Mouse (Mus musculus): Measurements from ENCODE around the gene Agpat1. TPM values are rescaled to one million over a fixed set of nuclear protein-coding genes. Genes with fewer than 3 reads are reported as not detected.

The Agpat1 gene
- polyA plus RNA-seq, 1 experiment from 2014 or later, result 128 TPM

GRCm38 (mm10) chr17:34652985-34653384, 48.9 kb downstream of the Agpat1 start:
- ATAC-seq (replicated peaks), result no peak
- 94% methylated on average over 8 of the region's 8 CpGs for WGBS
- Histone ChIP-seq H3K4me3 (no peak overlapping the region), H3K4me2 (no peak overlapping the region), H3K27ac (no peak overlapping the region), H3K36me3 (replicated peaks) (peaks cover 27% of the 10 kb centered on the region; the same call in 1 of the 2 replicates), H3K27me3 (replicated peaks) (no peaks in the 10 kb centered on the region), H3K4me1 (peaks cover 9% of the 10 kb centered on the region), H3K9me3 (no peaks in the 10 kb centered on the region), H3K9ac (no peak overlapping the region)

- no peak overlapping the region for H3K27ac ChIP-seq
- no peak overlapping the region for H3K4me3 ChIP-seq
- no peak for ATAC-seq (replicated peaks)
- 66% methylated on average over 9 of the region's 9 CpGs for WGBS
- peaks cover 27% of the 10 kb centered on the region; the same call in 1 of the 2 replicates for H3K36me3 ChIP-seq (replicated peaks)
- no peaks in the 10 kb centered on the region for H3K9me3 ChIP-seq
- H3K27me3 ChIP-seq (replicated peaks), result no peaks in the 10 kb centered on the region
- no peak overlapping the region for H3K4me2 ChIP-seq
- no peak overlapping the region for H3K9ac ChIP-seq
- peaks cover under 1% of the 10 kb centered on the region; the same call in 1 of the 2 replicates for H3K4me1 ChIP-seq
These were observed 49.8 kb downstream of the Agpat1 start for GRCm38 (mm10) chr17:34653746-34654285.

GRCm38 (mm10) chr17:34654392-34654791, 50.3 kb downstream of the Agpat1 start:
- Histone ChIP-seq H3K4me1 (no peaks in the 10 kb centered on the region), H3K9me3 (no peaks in the 10 kb centered on the region), H3K9ac (no peak overlapping the region), H3K4me3 (no peak overlapping the region), H3K27ac (no peak overlapping the region), H3K36me3 (replicated peaks) (peaks cover 27% of the 10 kb centered on the region; the same call in 1 of the 2 replicates), H3K27me3 (replicated peaks) (0 out of 2 replicates have a peak, but pooled peaks cover 5% of the 10 kb centered on the region), H3K4me2 (no peak overlapping the region)
- no peak for ATAC-seq (replicated peaks)
- 96% methylated on average over 13 of the region's 13 CpGs for WGBS

GRCm38 (mm10) chr17:34655160-34655559, 51.1 kb downstream of the Agpat1 start:
- 87% methylated on average over 7 of the region's 7 CpGs for WGBS
- peaks cover 9% of the 10 kb centered on the region for H3K27me3 ChIP-seq (replicated peaks)
- no peak overlapping the region for H3K9ac ChIP-seq
- no peaks in the 10 kb centered on the region for H3K4me1 ChIP-seq
- no peak overlapping the region for H3K27ac ChIP-seq
- H3K4me3 ChIP-seq, result no peak overlapping the region
- no peak for ATAC-seq (replicated peaks)
- H3K4me2 ChIP-seq, result no peak overlapping the region
- H3K9me3 ChIP-seq, result no peaks in the 10 kb centered on the region
- H3K36me3 ChIP-seq (replicated peaks), result peaks cover 25% of the 10 kb centered on the region; the same call in 1 of the 2 replicates

GRCm38 (mm10) chr17:34655581-34655991, 51.5 kb downstream of the Agpat1 start:
- Histone ChIP-seq H3K36me3 (replicated peaks) (peaks cover 21% of the 10 kb centered on the region; the same call in 1 of the 2 replicates), H3K4me1 (no peaks in the 10 kb centered on the region), H3K27ac (no peak overlapping the region), H3K9me3 (no peaks in the 10 kb centered on the region), H3K9ac (no peak overlapping the region), H3K4me3 (no peak overlapping the region), H3K27me3 (replicated peaks) (peaks cover 13% of the 10 kb centered on the region), H3K4me2 (no peak overlapping the region)
- ATAC-seq (replicated peaks), result peak; percentile 25; the same call in 1 of the 2 replicates
- 63% methylated on average over 4 of the region's 4 CpGs for WGBS

- no peak overlapping the region for H3K4me2 ChIP-seq
These were observed 52.6 kb downstream of the Agpat1 start for GRCm38 (mm10) chr17:34656666-34657065.

GRCm38 (mm10) chr17:34657271-34657670, 53.2 kb downstream of the Agpat1 start:
- peaks cover 22% of the 10 kb centered on the region for H3K27me3 ChIP-seq (replicated peaks)
- no peak overlapping the region for H3K9ac ChIP-seq
- no peak overlapping the region for H3K4me2 ChIP-seq
- no peak overlapping the region for H3K27ac ChIP-seq
- H3K4me3 ChIP-seq, result no peak overlapping the region
- 0 out of 2 replicates have a peak, but pooled peaks cover 6% of the 10 kb centered on the region for H3K4me1 ChIP-seq
- H3K36me3 ChIP-seq (replicated peaks), result peaks cover 13% of the 10 kb centered on the region; the same call in 1 of the 2 replicates
- WGBS, result 43% methylated on average over 2 of the region's 2 CpGs
- no peak for ATAC-seq (replicated peaks)
- no peaks in the 10 kb centered on the region for H3K9me3 ChIP-seq

More at GRCm38 (mm10) chr17:34656666-34657065, 52.6 kb downstream of the Agpat1 start:
- WGBS, result 34% methylated on average over 8 of the region's 8 CpGs
- H3K9ac ChIP-seq, result no peak overlapping the region
- no peak overlapping the region for H3K27ac ChIP-seq
- H3K4me1 ChIP-seq, result 0 out of 2 replicates have a peak, but pooled peaks cover 6% of the 10 kb centered on the region
- no peaks in the 10 kb centered on the region for H3K9me3 ChIP-seq
- H3K36me3 ChIP-seq (replicated peaks), result peaks cover 13% of the 10 kb centered on the region; the same call in 1 of the 2 replicates
- H3K4me3 ChIP-seq, result no peak overlapping the region
- ATAC-seq (replicated peaks), result no peak
- H3K27me3 ChIP-seq (replicated peaks), result peaks cover 21% of the 10 kb centered on the region

DNA sequence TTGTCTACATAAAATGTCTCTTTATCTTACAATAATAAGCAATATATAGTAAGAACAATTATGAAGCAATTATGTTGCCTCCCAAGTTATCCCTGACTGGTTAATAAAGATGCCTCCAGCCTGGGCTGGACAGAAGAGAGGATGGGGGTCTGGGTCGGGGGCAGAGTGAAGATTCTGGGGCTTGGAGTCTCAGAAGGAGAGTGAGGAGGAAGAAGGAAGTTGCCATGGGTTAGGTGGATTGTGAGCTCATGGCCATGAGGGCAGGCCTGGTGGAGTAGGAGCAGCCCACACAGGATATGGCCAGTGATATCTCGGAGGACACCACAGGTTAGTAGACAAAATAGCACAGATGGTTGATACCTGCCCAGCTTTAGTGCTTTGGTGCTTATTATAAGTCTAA, 54.1 kb downstream of the Agpat1 start:
- no peak for ATAC-seq (replicated peaks)
- peaks cover 4% of the 10 kb centered on the region; the same call in 1 of the 2 replicates for H3K36me3 ChIP-seq (replicated peaks)
- 0 out of 2 replicates have a peak, but pooled peaks cover 6% of the 10 kb centered on the region for H3K4me1 ChIP-seq
- H3K9me3 ChIP-seq, result no peaks in the 10 kb centered on the region
- H3K4me2 ChIP-seq, result no peak overlapping the region
- H3K4me3 ChIP-seq, result no peak overlapping the region
- H3K27ac ChIP-seq, result no peak overlapping the region
- WGBS, result 80% methylated on average over 2 of the region's 2 CpGs
- no peak overlapping the region for H3K9ac ChIP-seq
- peaks cover 28% of the 10 kb centered on the region for H3K27me3 ChIP-seq (replicated peaks)

DNA sequence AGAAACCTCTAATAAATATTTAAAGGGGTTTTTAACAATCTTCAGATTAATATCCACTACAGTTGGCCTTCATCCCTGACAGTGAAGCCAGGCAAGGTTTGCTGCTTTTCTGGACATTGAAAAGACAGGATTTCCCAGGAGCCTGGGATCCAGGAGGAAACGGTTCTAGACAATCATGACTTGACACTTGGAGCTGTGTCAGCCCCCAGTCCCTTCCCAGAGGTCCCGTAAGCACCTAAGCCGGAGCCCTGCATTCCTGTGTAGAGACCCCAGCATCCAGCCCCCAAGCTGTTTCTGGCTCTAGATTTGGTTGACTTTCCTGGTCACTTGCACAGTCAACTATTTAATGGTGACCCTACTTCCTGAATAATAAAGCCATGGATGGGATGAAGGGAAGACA, 54.5 kb downstream of the Agpat1 start:
- Histone ChIP-seq H3K9ac (no peak overlapping the region), H3K4me3 (no peak overlapping the region), H3K4me2 (no peak overlapping the region), H3K9me3 (no peaks in the 10 kb centered on the region), H3K27me3 (replicated peaks) (peaks cover 28% of the 10 kb centered on the region), H3K36me3 (replicated peaks) (no peaks in the 10 kb centered on the region), H3K27ac (no peak overlapping the region), H3K4me1 (0 out of 2 replicates have a peak, but pooled peaks cover 6% of the 10 kb centered on the region)
- no peak for ATAC-seq (replicated peaks)
- WGBS, result 87% methylated on average over 3 of the region's 3 CpGs

- Histone ChIP-seq H3K36me3 (replicated peaks) (no peaks in the 10 kb centered on the region), H3K9ac (no peak overlapping the region), H3K27ac (no peak overlapping the region), H3K4me3 (no peak overlapping the region), H3K4me1 (0 out of 2 replicates have a peak, but pooled peaks cover 6% of the 10 kb centered on the region), H3K4me2 (no peak overlapping the region), H3K9me3 (no peaks in the 10 kb centered on the region), H3K27me3 (replicated peaks) (peaks cover 28% of the 10 kb centered on the region)
- no peak for ATAC-seq (replicated peaks)
- WGBS, result 76% methylated on average over 12 of the region's 12 CpGs
These were observed 55.3 kb downstream of the Agpat1 start for GRCm38 (mm10) chr17:34659181-34659896.

- H3K9me3 ChIP-seq, result no peaks in the 10 kb centered on the region
- no peak overlapping the region for H3K9ac ChIP-seq
- 0 out of 2 replicates have a peak, but pooled peaks cover 6% of the 10 kb centered on the region for H3K4me1 ChIP-seq
- H3K27me3 ChIP-seq (replicated peaks), result peaks cover 28% of the 10 kb centered on the region
- H3K36me3 ChIP-seq (replicated peaks), result no peaks in the 10 kb centered on the region
- no peak overlapping the region for H3K4me2 ChIP-seq
- H3K27ac ChIP-seq, result no peak overlapping the region
- no peak for ATAC-seq (replicated peaks)
- 57% methylated on average over 3 of the region's 3 CpGs for WGBS
- no peak overlapping the region for H3K4me3 ChIP-seq
These were observed 55.8 kb downstream of the Agpat1 start for GRCm38 (mm10) chr17:34659897-34660214.

DNA sequence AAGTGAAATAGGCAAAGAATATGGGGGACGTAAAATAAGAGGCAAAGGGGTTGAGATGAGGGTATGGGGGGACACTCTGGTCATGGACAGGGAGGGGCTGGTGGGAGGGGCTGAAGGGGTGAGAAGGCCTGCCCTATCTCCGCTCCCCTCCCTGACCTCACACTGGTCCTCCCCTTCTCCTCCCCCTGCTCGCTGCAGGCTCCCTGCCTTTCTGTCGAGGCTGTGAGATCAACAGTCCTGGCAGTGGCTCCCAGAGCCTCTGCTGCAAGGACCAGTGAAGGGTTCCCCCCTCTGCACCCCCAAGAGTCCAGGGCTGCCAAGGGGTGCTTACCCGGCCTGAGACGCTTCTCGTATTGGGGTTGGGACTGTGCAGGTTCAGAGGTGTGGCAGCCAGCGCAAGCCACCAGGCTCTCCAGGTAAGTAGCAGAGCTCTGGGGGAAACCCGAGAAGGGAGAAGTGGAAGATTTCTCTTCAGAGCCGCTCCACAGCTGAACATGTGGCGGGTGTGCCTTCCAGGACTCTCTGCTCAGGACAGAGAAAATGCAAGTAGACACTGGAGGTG, 56.3 kb downstream of the Agpat1 start:
- H3K9ac ChIP-seq, result no peak overlapping the region
- 51% methylated on average over 11 of the region's 11 CpGs for WGBS
- no peak overlapping the region for H3K27ac ChIP-seq
- H3K4me2 ChIP-seq, result no peak overlapping the region
- no peak overlapping the region for H3K4me3 ChIP-seq
- 0 out of 2 replicates have a peak, but pooled peaks cover 6% of the 10 kb centered on the region for H3K4me1 ChIP-seq
- H3K36me3 ChIP-seq (replicated peaks), result no peaks in the 10 kb centered on the region
- no peak for ATAC-seq (replicated peaks)
- H3K9me3 ChIP-seq, result no peaks in the 10 kb centered on the region
- peaks cover 28% of the 10 kb centered on the region for H3K27me3 ChIP-seq (replicated peaks)

Data from midbrain, embryonic 15.5 days (tissue).